Mouse (Mus musculus): ENCODE measurements around the gene Mill2.
A peak's percentile ranks its signal among the peaks of the same experiment; 100 is the strongest.
"Not testable (repeated sequence)": the region's sequence is repeated elsewhere in the genome, so short reads cannot be mapped to it uniquely, and the experiment has no call there.

The Mill2 gene

DNA sequence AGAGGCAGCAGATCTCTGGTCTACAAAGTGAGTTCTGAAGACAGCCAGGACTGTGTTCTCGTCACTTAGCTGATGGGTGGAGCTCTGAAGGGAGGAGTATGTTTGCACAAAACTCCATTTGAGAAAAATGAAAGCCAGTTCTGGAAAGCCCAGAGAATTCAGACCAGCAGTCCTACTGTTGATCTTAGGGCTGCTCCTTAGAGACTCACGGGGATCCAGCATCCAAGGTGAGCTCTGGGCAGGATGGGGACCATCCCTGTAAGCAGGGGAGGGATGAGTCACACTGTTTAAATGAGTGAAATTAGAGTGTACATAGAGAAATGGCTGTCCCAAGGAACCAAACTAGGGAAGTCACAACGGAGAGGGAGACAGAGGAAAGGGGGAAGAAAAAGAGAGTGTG is at the start of gene Mill2:
Gene Mill2 (plus strand): TSS at position 102 of the 400 bp plus-strand sequence.
- DNase-seq (ENCODE audit: low spot score in 2 of 2): no peak

DNA sequence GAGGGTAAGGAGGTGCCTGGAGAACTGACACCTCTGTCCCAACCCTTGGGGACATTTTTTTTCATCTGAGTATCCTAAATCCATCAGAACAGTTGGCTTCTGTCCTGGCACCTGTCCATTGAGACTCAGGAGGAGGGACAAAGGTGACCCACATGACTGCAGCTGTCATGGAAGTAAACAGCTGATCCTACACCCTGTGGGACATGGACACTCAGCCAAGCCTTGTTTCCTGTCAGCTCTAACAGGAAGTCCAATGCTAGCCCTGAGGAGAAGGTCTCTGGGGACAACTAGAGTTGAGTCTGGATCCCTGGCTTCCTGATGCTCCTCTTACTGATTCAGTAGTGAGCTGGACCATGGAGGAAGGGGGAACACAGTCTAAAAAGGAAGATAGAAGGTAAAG is 49.1 kb upstream of the Mill2 start:
- DNase-seq (ENCODE audit: low spot score in 2 of 2): not testable (repeated sequence)

DNA sequence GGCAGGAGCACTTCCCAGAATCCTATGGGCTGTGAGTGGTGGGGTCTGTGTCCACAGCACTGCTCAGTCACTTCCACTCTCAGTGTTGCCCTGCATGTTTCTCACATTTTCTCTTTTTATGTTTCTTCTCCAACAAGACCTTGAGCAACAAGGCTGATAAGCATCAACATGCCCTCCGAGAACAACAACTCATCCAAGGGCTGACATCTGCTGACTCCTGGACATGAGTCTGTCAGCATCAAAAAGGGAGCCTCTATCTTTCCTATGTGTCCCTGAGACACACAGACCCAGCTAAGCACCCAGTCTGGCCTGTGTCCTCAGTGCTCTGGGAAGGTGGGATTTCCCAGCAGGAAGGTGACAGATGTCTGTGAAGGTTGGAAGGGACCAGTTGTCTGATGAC is 41.3 kb upstream of the Mill2 start, which contains the start of gene Psg19:
Gene Psg19 (minus strand): TSS at position 101 of the 400 bp plus-strand sequence.
- DNase-seq (ENCODE audit: low spot score in 2 of 2): no peak

DNA sequence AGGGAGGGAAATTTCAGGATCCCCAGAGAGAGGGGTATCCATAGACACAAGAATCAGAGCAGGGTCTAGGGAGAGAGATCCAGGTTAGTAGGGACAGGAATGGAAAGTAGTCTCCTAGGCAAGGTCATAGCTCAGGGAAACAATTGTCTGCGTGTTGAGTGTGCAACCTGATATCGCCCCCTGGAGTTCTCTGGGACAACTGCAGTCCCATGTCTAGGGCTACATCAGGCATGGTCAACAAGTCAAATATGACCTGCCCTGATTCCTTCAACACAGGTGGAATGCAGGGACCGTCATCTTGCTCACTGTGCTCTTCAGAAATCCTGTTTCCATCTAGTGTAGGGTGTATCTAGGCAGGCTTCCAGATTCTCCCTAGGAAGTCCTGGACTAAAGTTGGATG is 40.6 kb upstream of the Mill2 start:
- DNase-seq (ENCODE audit: low spot score in 2 of 2): no peak

DNA sequence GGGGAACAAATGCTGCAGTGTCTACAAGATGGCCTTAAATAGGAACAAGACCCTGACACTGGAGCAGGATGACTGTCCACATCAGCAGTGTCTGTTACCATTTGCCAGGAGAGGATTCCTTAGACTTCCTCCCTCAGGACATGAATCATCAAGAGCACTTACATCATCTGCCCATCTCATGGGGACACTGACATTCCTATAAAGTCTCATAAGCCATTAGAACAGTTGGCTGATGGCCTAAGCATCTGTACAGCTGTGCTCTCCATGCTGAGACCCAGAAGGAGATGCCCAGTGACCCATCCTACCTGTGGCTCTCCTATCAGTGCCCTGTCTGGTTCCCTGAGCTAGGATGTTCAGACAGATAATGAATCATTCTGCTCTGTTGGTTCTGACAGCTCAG is 36.2 kb upstream of the Mill2 start:
- no peak for DNase-seq (ENCODE audit: low spot score in 2 of 2)

DNA sequence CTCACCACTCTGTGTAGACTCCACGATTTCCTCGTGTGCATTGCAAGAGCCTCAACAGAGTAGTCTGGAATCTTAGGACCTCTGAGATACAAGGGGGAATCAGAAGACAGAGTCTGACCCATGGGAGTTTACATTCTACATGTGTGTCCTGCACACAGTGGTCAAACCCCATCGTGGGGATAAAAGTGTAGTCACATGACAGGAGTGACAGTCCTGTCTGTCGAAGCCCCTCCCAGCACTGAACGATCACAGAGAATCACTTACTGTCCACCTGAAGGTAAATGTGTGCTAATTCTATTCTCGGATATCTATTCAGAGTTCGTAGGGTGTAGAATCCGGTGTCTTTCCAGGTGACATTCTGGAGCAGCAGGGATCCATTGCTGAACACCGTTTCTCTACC is 21.5 kb upstream of the Mill2 start:
- DNase-seq (ENCODE audit: low spot score in 2 of 2): no peak

DNA sequence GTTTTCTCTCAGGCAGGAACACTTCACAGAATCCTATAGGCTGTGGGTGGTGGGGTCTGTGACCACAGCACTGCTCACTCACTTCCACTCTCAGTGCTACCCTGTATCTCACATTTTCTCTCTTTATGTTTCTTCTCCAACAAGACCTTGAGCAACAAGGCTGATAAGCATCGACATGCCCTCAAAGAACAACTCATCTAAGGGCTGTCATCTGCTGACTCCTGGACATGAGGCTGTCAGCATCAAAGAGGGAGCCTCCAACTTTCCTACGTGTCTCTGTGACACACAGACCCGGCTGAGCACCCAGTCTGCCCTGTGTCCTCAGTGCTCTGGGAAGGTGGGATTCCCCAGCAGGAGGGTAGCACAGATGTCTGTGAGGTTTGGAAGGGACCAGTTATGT is 18.3 kb upstream of the Mill2 start, which contains the start of gene Psg17:
Gene Psg17 (minus strand): TSS at position 101 of the 400 bp plus-strand sequence.
- no peak for DNase-seq (ENCODE audit: low spot score in 2 of 2)

DNA sequence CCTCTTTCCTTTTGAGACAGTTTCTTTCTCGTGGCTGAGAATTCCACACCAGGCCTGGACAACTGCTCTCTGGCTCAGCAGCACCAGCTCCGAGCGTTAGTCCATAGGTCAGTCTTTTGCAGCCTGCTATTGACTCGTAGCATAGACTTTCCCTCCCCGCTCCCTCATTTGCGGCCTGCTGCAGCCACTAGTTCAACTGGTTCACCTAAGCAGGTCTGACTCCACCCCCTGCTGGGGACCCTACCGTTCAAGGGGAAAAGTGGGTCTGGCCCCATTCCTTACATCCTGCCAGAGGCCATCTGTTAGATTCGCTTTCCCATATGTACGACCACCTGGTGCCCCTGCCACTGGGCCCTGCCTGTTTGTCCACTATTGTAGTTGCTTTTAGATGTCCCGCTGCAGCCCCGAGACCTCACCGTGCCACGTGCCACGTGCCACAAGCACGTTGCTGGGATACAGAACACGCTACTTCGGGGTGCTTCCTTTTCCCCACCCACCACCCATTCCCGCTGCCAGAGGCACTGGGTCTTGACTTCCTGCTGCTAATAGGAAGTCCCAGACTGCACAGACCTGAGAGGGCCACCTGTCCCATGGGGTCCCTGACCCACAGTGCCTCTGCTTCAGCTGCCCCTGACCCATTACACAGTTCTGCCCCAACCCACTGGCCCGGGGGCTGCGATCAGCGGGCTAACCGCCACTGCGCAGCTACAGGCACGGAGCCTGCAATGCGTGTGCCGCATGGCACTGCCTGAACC is 11.8 kb upstream of the Mill2 start:
- DNase-seq (ENCODE audit: low spot score in 2 of 2): no peak

DNA sequence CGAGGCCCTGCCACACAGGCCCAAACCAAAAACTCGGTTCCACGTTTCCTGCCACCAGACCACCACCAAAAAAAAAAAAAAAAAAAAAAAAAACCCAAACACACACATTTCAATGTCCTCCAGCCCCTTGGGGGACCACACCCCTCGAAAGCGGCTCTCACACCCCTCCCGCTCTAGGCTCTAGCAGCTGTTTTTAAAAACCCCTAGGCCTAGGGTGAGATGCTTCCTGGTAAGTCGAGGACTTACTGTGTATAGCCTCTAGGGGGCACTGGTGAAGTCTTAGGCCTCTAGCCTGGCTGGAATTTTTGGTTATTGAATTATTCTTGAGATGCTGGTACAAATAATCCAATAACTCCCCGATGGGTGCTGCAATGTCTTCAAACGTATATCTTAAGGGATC is 11.2 kb upstream of the Mill2 start:
- DNase-seq (ENCODE audit: low spot score in 2 of 2): no peak

DNA sequence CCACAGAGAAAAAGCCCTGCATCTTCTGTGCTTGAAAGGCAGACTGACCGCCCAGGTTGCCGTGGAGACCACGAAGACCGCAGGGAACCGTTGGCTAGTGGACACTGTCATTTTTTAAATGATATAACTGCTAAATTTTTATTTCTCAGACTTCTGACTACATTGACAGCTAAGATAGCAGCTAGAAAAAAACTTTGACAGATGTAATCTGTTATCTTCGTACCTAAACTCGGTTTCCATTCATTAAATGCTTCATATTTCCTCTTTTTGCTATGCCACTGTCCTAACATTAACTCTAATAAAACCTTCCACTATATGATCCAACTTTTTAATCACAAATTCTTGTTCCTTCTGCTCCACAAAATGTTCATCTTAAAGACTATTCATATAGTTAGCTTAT is 10.2 kb upstream of the Mill2 start:
- no peak for DNase-seq (ENCODE audit: low spot score in 2 of 2)

DNA sequence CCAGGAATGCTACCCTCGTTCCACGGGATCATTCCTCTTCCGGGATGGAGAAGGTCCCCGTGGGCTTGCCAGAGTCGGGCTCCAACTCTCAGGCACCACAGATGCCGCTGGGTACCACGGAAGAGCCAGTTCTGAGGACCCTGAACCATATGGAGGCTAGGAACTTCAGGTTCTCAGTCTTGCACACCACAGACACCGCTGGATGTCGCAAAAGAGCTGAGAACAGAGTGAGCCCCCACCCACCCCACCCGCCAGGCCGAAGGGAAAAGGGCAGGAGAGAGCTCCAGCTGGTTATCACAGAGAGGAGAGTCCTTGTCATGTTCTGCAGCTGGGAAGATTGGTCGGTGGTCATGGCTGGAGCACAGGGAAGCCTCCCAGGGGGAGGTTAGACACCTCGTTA is 7.5 kb upstream of the Mill2 start:
- DNase-seq (ENCODE audit: low spot score in 2 of 2): no peak

DNA sequence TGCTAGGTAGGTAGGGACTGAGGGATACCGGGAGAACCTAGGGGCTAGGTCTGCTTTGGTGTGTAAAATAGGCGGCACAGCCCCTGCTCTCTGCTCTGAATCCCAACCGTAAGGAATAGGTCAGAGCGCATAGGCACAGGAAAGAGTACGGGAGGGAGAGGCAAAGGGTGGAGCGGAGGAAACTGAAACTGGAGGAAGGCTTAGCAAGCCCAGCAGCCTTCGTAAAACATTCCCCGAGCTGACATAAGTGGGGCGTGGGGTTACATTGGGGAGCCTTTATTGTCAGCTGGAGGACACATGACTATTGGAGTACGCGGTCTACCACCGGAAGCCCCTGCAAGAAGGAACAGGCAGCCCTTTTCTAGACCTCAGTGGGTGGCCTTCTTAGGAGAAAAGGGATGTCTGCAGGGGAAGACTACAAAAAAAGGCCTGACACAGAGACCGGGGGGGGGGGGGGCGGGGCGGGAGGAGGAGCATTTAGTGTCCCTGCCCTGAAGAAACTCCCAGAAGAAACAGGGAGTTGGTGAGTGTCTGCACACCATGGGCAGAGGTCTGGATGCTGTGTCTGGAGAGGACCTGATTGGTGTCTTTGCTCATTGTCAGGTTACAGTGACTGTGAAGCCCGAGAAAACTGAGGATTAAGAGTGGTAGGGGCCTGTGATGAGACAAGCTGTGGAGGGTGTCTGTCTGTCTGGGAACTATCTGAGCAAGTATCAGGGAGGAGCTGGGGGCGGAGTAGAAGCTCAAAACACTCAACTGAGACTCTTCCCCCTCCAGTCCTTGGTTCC is 814 bp downstream of the Mill2 start:
- peak in 1 of 2 experiments; percentile 14 for DNase-seq (ENCODE audit: low spot score in 2 of 2)

DNA sequence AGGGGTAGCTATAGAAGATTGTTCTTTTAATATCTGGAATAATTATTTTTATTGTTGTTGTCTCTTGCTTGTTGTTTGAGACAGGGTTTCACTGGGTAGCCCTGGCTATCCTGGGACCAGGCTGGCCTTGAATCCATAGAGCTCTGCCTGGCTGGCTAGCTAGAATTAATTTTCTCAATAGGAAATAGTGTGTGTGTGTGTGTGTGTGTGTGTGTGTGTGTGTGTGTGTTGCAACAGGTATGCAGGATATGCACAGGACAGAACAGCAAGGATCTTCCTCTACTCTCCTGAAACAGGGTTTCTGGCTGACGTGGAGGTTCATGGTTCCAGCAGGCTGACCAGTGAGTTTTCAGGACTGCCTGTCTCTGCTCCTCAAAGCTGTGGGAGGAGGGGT is 1.4 kb downstream of the Mill2 start:
- no peak for DNase-seq (ENCODE audit: low spot score in 2 of 2)

DNA sequence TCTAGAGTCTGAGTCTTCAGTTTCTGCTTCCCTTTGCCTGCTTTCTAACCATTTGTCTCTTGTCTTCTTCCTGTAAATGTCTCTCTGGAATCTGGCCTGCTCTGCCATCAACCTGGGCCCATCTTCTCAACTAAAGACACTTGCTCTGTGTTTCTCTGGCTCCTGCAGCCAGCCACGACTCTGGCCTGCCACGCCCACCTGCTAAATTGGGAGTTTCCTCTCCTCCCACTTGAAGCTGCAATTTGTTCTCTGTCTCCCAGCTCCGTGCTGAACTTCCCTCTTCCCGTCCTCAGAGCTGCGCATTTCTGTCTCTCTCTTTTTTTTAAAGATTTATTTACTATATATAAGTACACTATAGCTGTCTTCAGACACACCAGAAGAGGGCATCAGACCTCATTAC is 5.0 kb downstream of the Mill2 start:
- DNase-seq (ENCODE audit: low spot score in 2 of 2): no peak

DNA sequence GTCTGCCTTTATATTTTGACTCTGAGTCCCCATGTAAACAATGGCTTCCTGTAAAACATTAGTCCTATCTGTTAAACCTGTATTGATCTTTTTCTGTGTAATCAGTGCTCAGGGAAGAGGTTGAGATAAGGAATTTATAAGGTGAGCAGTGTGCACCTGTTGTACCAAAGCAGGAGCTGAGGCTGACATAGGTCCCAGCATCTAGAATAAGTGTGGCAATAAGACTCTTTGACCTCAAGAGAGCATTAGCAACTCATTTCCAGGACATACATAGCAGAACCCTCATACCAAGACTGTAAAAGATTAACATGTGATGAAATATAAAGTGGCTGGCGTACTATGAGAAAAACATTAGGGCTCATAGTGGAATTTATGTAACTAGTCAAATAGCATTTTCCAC is 8.6 kb downstream of the Mill2 start:
- no peak for DNase-seq (ENCODE audit: low spot score in 2 of 2)

DNA sequence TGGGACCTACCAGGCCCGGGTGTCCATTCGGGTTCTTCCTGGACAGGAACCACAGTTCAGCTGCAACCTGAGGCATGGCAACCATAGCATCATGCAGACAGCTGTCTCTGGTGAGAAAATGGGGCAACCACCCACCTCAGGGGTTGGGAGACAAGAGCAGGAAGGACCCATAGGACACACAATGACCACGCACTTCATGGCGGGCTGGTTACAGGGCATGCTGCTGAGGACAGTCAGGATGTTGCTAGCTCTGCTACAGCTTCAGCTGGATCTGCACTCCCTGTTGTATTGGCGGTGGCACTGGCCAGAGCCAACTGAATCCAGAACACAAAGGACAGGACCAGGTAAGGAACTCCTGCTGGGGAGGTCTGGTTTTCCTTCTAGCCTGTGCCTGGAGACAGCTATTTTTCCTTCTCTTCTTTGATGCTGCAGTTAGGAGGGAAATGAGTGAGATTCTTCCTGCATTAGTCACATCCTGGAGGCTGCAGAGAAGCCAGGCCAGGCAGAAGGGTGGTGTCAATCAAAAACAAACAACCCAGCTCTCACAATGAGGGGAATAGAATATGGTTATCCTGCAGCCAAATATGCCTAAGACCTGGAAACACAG is 18.6 kb downstream of the Mill2 start:
- no peak for DNase-seq (ENCODE audit: low spot score in 2 of 2)

DNA sequence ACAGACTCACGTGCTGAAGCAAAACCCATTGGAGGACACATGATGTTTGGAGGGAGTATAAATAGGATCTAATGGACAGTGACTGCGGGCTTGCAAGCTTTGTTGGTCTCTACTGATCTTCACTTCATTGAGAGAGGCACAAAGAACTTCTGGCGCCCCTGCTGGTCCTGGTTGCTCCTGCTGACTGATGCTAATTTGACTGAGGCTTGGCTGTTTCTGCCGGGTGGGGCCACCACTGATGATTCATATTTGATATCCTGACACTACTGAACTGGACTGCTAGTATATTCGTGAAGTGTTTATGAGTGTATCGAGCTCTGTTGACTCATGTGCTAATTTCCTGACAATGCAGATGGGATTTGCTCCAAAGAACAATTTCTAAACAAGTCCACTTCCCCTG is 23.0 kb downstream of the Mill2 start:
- DNase-seq (ENCODE audit: low spot score in 2 of 2): no peak

DNA sequence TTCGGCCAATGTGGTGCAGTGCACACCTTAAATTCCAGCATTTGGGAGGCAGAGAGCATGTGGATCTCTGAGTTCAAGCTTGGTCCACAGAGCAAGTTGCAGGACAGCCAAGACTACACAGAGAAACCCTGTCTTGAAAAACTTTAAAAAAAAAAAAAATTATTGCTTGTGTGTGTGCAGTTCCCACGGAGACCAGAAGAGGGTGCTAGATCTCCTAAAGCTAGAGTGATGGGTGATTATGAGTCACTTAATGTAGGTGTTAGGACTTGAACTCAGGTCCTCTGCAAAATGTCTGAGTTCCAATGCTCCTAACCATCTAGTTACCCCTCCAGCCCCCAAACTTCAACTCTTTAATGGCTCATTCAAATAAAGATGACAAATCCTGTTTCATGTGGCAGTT is 28.7 kb downstream of the Mill2 start:
- no peak for DNase-seq (ENCODE audit: low spot score in 2 of 2)

DNA sequence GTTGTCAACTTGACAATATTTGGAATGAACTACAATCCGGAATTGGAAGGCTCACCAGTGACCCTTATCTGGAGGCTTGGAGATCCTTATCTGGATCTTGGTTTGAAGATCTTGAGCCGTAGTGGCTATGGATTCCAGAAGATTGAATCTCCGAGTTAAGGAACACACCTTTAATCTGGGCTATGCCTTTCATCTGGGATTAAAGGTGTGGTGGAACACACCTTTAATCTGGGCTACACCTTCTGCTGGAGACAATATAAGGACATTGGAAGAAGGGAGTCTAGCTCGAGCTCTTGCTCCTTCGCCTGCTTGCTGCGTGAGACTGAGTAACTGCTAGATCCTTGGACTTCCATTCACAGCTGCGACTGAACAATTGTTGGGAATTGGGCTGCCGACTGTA is 31.3 kb downstream of the Mill2 start, which contains the start of gene Pglyrp1:
Gene Pglyrp1 (plus strand): TSS at position 301 of the 400 bp plus-strand sequence.
- DNase-seq (ENCODE audit: low spot score in 2 of 2): not testable (repeated sequence)

DNA sequence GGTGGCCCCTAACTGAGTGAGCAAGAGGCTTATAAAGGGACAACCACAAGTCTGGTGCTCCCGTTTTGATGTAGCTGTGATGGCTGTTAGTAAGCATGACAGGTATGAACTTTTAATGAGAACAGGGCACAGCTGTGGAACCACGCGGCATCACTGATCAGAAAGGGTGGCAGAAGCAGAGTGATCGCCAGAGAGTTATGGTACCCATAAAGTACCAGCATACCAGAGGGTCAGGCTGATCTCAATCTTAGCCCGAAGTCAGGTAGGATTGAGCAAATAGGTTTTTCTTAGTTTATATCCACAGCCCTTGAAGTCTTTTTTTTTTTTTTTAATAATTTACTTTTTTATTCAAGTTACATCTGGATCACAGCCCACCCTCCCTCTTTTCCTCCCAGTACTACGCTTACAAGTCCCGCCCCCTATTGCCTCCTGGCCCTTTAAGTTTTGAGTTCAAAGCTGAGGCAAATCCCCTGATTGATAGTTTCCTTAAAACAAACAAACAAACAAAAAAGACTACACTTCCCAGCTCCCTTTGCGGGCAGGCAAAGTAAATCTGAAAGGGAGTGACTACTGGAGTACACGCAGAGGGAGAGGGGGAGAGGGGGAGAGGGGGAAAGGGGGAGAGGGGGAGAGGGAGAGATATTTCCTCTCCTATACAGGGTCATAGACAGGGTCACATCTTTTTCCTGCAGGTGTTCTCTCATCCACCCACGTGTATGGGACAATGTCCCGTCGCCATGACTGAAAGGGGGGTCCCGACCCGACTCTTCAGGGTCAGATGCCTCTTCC is 32.4 kb downstream of the Mill2 start:
- no peak for DNase-seq (ENCODE audit: low spot score in 2 of 2)

DNA sequence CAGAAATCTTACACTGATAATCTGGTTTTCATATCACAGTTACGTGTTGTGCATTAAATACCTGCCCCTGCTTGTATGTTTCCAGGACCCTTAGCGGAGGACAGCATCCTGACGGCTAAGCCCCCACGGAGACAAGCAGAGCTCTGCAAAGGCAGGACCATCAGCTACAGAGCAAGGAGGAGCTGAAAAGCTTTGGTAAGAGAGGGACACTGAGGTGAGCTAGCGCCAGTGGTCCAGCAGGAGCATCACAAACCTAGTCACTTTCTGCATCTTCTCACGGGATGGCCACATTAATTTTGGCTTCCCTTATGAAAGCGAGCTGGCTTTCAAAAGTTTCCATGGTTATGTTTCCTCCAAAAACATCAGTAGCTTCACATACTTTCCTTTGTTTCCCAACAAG is 33.0 kb downstream of the Mill2 start:
- no peak for DNase-seq (ENCODE audit: low spot score in 2 of 2)

DNA sequence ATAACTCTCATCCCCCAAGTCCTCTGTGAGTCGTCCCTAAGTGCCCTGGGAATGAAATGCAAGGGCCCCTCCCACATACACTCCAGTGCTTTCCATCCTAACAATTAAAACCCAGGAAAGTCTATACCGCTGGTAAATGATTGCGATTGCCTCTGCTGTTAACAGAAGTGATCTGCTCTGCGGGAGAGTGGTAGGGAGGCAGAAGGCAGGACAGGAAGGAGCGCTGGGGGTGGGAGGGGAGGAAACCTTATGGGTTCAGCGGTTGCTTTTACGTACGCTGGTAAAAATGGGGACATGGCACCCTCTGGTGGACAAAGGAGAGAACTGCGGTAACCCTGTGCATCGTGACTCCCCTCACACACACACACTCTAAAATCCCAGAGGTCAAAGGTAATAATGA is 33.5 kb downstream of the Mill2 start:
- peak; percentile 40 to 66 for DNase-seq (ENCODE audit: low spot score in 2 of 2)

Data from thymus, postnatal 10 days (tissue).